20 mouse cellular contexts compared by ENCODE assay signal in genomic region chr8:79103185-79103878, GRCm38 (mm10).
A peak's percentile ranks its signal among the peaks of the same experiment; 100 is the strongest.
DNase-seq lines count a peak whose midpoint lies in the region; TF ChIP-seq lines count a peak whose summit lies in the region.
"Had no signal": no experiment of that assay in that cellular context is flagged by ENCODE, and none has a peak within 500 bp of the region (broad histone marks: within the 10 kb centered on the region; RNA-seq: fewer than 3 reads in every experiment).

No protein-coding gene starts in this region.

- H3K27ac ChIP-seq in gastrocnemius, adult 2 months: peak overlapping the region; percentile 73
- H3K27ac ChIP-seq in layer of hippocampus, adult 2 months: 0 out of 2 replicates have a peak overlapping the region, but pooled peaks have one; percentile 28
- H3K27ac ChIP-seq in embryonic fibroblast, embryonic 13.5 days (ENCODE audit: insufficient read depth, low read length): peak overlapping the region; percentile 68
- H3K27ac ChIP-seq in small intestine, adult 2 months (ENCODE audit: insufficient read depth, low read depth, low read length): peak overlapping the region; percentile 97
- H3K27ac ChIP-seq: kidney, postnatal 0 days; liver, embryonic 13.5 days; neural tube, embryonic 15.5 days had no signal

- H3K27me3 ChIP-seq in small intestine, adult 2 months (ENCODE audit: control insufficient read depth, insufficient read depth, low read length): no peaks in the 10 kb centered on the region
- H3K27me3 ChIP-seq: CH12.LX; liver, embryonic 13.5 days; neural tube, embryonic 15.5 days had no signal

- TF ChIP-seq CTCF in gastrocnemius, adult 2 months (IDR thresholded peaks at IDR 0.05): no peak
- TF ChIP-seq CTCF in layer of hippocampus, adult 2 months (conservative IDR thresholded peaks at IDR 0.05): no peak
- no peak for TF ChIP-seq CTCF in embryonic fibroblast, embryonic 13.5 days (IDR thresholded peaks at IDR 0.05; ENCODE audit: borderline replicate concordance, insufficient read depth, low read length)
- TF ChIP-seq CTCF in small intestine, adult 2 months (IDR thresholded peaks at IDR 0.05; ENCODE audit: extremely low read depth, insufficient read length, insufficient replicate concordance, low read depth, low read length): no peak

- peaks cover 6% of the 10 kb centered on the region for H3K36me3 ChIP-seq in small intestine, adult 2 months (ENCODE audit: control insufficient read depth, insufficient read depth, low read length)
- H3K36me3 ChIP-seq: liver, embryonic 13.5 days; neural tube, embryonic 15.5 days had no signal

- peak; percentile 25; the same call in 1 of the 2 replicates for TF ChIP-seq POLR2A in embryonic fibroblast, embryonic 13.5 days (IDR thresholded peaks at IDR 0.05; ENCODE audit: low read depth, low read length)
- TF ChIP-seq POLR2A in small intestine, adult 2 months (IDR thresholded peaks at IDR 0.05; ENCODE audit: low read depth, low read length): no peak

- peaks cover 26% of the 10 kb centered on the region for H3K4me1 ChIP-seq in embryonic fibroblast, embryonic 13.5 days (ENCODE audit: control insufficient read depth, insufficient read depth, low read length)
- H3K4me1 ChIP-seq in small intestine, adult 2 months (ENCODE audit: control insufficient read depth, insufficient read depth, insufficient read length, low read length): peaks cover 23% of the 10 kb centered on the region; the same call in 1 of the 2 replicates

- WGBS in small intestine, adult 2 months: 49% methylated on average over 14 of the region's 14 CpGs

- intact Hi-C loops in gastrocnemius, adult 2 months (cut with DNase I): no loop called here

- no peak overlapping the region for H3K4me3 ChIP-seq in gastrocnemius, adult 2 months
- H3K4me3 ChIP-seq in layer of hippocampus, adult 2 months: no peak overlapping the region
- no peak overlapping the region for H3K4me3 ChIP-seq in embryonic fibroblast, embryonic 13.5 days (ENCODE audit: insufficient read depth, low read length)
- no peak overlapping the region for H3K4me3 ChIP-seq in small intestine, adult 2 months (ENCODE audit: low read depth, low read length)
- H3K4me3 ChIP-seq: erythroblast, embryonic 14.5 days; liver, embryonic 13.5 days; neural tube, embryonic 15.5 days had no signal

- DNase-seq in gastrocnemius, adult 2 months: no peak
- no peak for DNase-seq in gastrocnemius, postnatal 25 days
- no peak for DNase-seq in layer of hippocampus, adult 2 months (ENCODE audit: low spot score in 2 of 2)
- DNase-seq in layer of hippocampus, postnatal 10 days (ENCODE audit: low spot score in 2 of 2): no peak
- DNase-seq in frontal cortex, postnatal 36 days (ENCODE audit: low spot score in 2 of 2): no peak
- DNase-seq in right cerebral cortex, postnatal 25 days: no peak
- DNase-seq: adrenal gland, postnatal 10 days; cerebellum, adult 8-10 months; forebrain, postnatal 0 days; gastrocnemius, postnatal 36 days; liver, embryonic 13.5 days; lung, postnatal 4 days; retina, postnatal 1 day; thymus, postnatal 14 days had no signal

Comparison
In these comparisons a context has a peak if more than half of its experiments do, and no peak if none do; other contexts are left out.
1. H3K27ac ChIP-seq: peak in every context shown above with its lines; median percentile 97 in small intestine, adult 2 months; 73 in gastrocnemius, adult 2 months; 68 in embryonic fibroblast, embryonic 13.5 days; 28 in layer of hippocampus, adult 2 months.